Mouse (Mus musculus): Measurements from ENCODE around the gene Pikfyve. TPM values are rescaled to one million over a fixed set of nuclear protein-coding genes. Genes with fewer than 3 reads are reported as not detected.

Gene Pikfyve
- total and polyA plus RNA-seq, 2 experiments from 2014 or later, result 10.4 to 30.1 TPM

DNA sequence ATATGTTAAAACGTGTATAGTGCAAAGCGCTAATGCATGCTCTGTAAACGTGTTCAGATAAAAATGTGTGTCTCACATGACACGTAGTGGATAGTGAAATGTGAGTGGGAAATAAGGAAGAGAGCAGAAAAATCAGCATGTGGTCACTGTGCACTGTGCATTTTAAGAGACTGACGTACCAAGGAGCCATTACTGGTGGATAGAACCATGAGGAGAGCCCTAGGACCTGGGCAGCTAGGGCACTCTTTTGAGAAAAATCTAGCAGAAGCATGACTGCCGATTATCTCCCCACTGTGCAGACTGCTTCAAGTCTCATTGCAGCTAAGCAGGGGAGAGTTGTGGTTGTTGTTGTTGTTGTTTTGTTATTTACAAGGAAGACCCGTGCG lies 128.5 kb downstream of the Pikfyve start:
- Histone ChIP-seq H3K27ac (ENCODE audit: low read depth, low read length) (no peak overlapping the region), H3K4me2 (ENCODE audit: low read depth, low read length, poor library complexity, severe bottlenecking) (no peak overlapping the region), H3K36me3 (ENCODE audit: insufficient read depth, low read length) (no peaks in the 10 kb centered on the region), H3K4me3 (ENCODE audit: low read depth, low read length) (no peak overlapping the region), H3K4me1 (ENCODE audit: insufficient read depth, low read length) (peaks cover 5% of the 10 kb centered on the region; the same call in 1 of the 2 replicates), H3K9ac (replicated peaks; ENCODE audit: low read length, poor library complexity, severe bottlenecking) (no peak overlapping the region), H3K27me3 (ENCODE audit: insufficient read depth, low read length) (peaks cover 4% of the 10 kb centered on the region; the same call in 1 of the 2 replicates), H3K9me3 (ENCODE audit: low read length) (no peaks in the 10 kb centered on the region)
- ATAC-seq (ENCODE audit: low FRiP score), result no peak
- TF ChIP-seq CTCF (IDR thresholded peaks at IDR 0.05), result no peak
- 78% methylated on average over 8 of the region's 8 CpGs for WGBS
- no peak for DNase-seq (ENCODE audit: low spot score)

Other genes starting within 250 kb of the Pikfyve start
- gene Plekhm3, start 229.9 kb upstream of the Pikfyve start, total RNA-seq (2014; rRNA removed), result 14.6 and 21.9 TPM in 2 replicates
- 5.6 and 5.9 TPM in 2 replicates for gene Plekhm3, start 229.9 kb upstream of the Pikfyve start, polyA plus RNA-seq (2015; fragmentation: Nextera tagmentation; extraction: Ambion mirVana)
- not detected in 2 replicates for gene Akr1cl, start 153.9 kb upstream of the Pikfyve start, total RNA-seq (2014; rRNA removed)
- gene Akr1cl, start 153.9 kb upstream of the Pikfyve start, polyA plus RNA-seq (2015; fragmentation: Nextera tagmentation; extraction: Ambion mirVana), result not detected in 2 replicates
- not detected in 2 replicates for gene Cryge, start 135.5 kb upstream of the Pikfyve start, total RNA-seq (2014; rRNA removed)
- gene Cryge, start 135.5 kb upstream of the Pikfyve start, polyA plus RNA-seq (2015; fragmentation: Nextera tagmentation; extraction: Ambion mirVana), result not detected in 2 replicates
- not detected in 2 replicates for gene Crygd, start 123.2 kb upstream of the Pikfyve start, total RNA-seq (2014; rRNA removed)
- gene Crygd, start 123.2 kb upstream of the Pikfyve start, polyA plus RNA-seq (2015; fragmentation: Nextera tagmentation; extraction: Ambion mirVana), result not detected in 2 replicates
- not detected in 2 replicates for gene Crygc, start 113.0 kb upstream of the Pikfyve start, total RNA-seq (2014; rRNA removed)
- gene Crygc, start 113.0 kb upstream of the Pikfyve start, polyA plus RNA-seq (2015; fragmentation: Nextera tagmentation; extraction: Ambion mirVana), result not detected in 2 replicates
- not detected in 2 replicates for gene Crygb, start 104.4 kb upstream of the Pikfyve start, total RNA-seq (2014; rRNA removed)
- gene Crygb, start 104.4 kb upstream of the Pikfyve start, polyA plus RNA-seq (2015; fragmentation: Nextera tagmentation; extraction: Ambion mirVana), result 0.38 and 0.43 TPM in 2 replicates
- gene Cryga, start 83.3 kb upstream of the Pikfyve start, total RNA-seq (2014; rRNA removed), result 0.90 and 2.8 TPM in 2 replicates
- 0.50 and 0.95 TPM in 2 replicates for gene Cryga, start 83.3 kb upstream of the Pikfyve start, polyA plus RNA-seq (2015; fragmentation: Nextera tagmentation; extraction: Ambion mirVana)
- 0.47 and 1.3 TPM in 2 replicates for gene Gm28845, start 67.1 kb upstream of the Pikfyve start, total RNA-seq (2014; rRNA removed)
- gene Gm28845, start 67.1 kb upstream of the Pikfyve start, polyA plus RNA-seq (2015; fragmentation: Nextera tagmentation; extraction: Ambion mirVana), result 1.2 and 1.6 TPM in 2 replicates
- gene D630023F18Rik, start 63.5 kb upstream of the Pikfyve start, total RNA-seq (2014; rRNA removed), result 4.2 and 8.4 TPM in 2 replicates
- gene D630023F18Rik, start 63.5 kb upstream of the Pikfyve start, polyA plus RNA-seq (2015; fragmentation: Nextera tagmentation; extraction: Ambion mirVana), result 8.8 and 9.7 TPM in 2 replicates
- gene Idh1, start 183 bp upstream of the Pikfyve start, total RNA-seq (2014; rRNA removed), result 240 and 332 TPM in 2 replicates
- gene Idh1, start 183 bp upstream of the Pikfyve start, polyA plus RNA-seq (2015; fragmentation: Nextera tagmentation; extraction: Ambion mirVana), result 408 and 416 TPM in 2 replicates
- gene Pth2r, start 95.4 kb downstream of the Pikfyve start, total RNA-seq (2014; rRNA removed), result 1.5 and 3.4 TPM in 2 replicates
- gene Pth2r, start 95.4 kb downstream of the Pikfyve start, polyA plus RNA-seq (2015; fragmentation: Nextera tagmentation; extraction: Ambion mirVana), result 2.1 and 2.3 TPM in 2 replicates